Mouse (Mus musculus): ENCODE data around the gene Postn.
A peak's percentile ranks its signal among the peaks of the same experiment; 100 is the strongest.

Gene Postn

GRCm38 (mm10) chr3:54360897-54361296, at the start of gene Postn:
TSS of gene Postn (plus strand) at chr3:54361109.
- no peak for DNase-seq

DNA sequence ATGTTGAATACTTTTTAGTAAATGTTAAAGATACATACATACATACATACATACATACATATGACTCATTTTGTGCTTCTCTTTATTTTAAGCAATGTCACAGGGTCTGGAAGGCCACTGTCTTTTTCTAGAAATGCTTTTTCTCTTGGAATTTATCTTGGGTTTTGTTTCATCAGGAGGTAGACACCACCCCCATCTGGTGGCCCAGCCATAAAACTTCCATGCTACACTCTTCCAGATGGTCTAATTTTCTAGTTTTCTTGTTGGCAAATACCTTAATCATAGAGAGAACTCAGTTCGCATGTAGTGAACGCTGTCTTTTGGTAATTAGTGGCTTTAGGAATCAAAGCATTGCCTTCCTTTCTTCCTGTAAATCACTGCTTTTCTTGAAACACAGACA, 46.9 kb upstream of the Postn start:
- DNase-seq = no peak

DNA sequence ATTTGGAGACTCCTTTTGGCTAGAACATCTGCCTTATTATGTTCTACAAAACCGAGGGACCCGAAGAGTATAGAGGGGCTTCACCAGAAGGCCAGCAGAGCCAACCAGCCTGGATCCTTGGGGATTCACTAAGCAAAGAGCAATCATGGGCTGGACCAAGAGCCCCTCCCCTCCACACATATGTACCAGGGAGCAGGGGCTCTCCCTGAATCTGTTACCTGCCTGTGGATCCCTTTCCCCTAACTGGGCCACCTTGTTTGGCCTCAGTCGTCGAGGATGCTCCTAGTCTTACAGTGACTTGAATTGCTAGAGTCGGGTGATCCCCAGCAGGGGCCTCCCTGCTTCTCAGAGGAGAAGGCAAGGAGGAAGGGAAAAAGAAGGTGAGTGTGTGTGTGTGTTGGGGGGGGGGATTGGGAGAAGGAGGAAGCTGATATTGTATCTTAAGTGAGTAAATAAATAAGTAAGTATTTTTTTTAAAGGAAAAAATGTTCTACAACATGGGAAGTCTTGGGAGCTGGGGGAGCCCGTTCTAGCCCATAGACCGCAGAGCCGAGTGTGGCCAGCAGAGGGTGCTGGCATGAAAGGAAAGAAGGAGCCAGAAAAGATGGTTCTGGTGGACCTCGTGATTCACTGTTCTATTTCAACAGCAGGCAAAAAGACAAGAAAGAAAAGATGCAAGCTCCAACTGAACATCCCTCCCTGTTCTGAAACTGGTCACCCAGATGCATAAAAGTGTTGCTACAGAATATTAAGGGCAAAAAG, 7.8 kb upstream of the Postn start:
- DNase-seq = peak; percentile 64

DNA sequence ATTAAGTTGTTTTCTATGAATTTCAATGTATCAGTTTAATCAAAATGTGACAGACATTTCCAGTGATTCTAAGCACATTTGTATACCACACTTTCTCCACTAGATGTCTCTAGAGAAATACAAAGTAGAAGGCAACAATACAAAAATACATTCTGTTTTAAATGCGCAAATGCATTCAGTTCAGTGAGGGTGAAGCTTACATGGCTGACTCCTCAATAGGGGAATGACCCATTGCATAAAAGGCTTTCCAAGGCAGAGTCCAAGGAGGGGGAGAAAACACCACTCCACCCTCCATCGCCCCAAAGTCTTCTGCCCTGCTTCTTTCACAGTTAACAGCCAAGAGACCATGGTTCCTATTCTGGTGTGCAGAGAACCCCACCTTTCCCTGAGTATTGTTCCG, 3.3 kb upstream of the Postn start:
- DNase-seq = peak; percentile 48

DNA sequence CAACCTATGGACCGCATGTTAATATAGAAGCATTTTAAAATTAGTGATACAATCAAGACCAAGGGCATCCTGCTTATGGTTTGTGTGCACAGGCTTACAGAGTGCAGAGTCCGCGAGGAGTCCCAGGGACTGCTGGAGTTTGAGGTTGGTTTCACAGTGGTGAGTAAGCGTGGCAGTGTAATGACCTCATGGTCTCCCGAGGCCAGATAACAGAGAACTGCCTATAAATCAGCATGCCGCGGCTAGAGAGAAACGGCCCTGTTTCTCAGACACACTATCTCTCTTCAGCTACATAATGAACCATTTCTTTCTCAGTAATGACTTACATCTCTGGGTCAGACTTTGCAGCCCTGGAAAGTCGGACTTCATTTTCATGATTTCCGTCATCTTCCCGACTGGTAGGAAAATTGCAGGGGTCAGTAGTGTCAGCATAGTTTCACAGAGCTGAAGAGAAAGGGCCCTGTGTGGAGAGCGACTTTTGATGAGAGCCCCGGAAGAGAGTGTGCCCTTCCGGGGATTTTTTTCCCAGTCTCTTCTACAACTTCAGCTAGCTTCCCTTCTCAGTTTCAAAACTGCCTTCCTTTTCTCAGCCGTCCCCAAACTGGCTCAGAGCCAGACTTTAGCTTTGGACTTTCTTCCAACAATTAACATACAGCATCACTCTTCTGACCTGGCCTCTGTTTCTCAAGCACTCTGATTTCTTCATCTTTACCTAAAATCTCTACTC, 2.3 kb upstream of the Postn start:
- peak; percentile 27 for DNase-seq

DNA sequence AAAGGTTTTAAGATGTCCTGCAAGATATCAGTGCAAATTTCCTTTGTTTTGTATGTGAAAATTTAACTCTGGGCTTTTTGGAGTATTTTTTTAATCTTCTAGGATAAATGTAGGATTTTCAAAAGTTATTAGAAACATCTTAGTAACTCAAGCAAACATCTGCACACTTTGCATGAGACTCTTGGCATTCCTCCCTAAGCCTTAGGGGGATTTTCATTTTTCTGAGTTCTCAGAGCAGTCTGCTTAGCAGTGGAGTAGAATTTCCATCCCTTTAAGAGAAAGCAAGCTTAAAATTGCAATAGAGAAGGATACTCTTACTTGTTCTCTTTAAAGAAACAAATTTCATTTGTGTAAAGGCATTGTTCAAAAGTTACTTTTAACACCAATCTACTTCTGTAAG, 747 bp downstream of the Postn start:
- no peak for DNase-seq

GRCm38 (mm10) chr3:54371015-54371414, 10.1 kb downstream of the Postn start:
- no peak for DNase-seq

DNA sequence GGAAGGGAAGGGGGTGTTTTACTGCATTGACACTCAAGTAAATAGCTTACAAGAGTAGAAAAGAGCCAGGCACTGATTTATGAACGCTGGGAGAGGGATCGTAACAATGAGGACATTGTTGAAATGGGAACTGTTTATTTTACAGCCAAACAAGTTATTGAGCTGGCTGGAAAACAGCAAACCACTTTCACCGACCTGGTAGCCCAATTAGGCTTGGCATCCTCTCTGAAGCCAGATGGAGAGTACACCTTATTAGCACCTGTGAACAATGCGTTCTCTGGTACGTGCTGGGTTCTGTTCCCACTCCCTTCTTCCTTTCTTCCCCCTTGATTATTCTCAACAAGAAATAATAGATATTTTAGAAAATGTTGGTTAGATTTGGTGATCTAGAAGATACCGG, 11.7 kb downstream of the Postn start:
- DNase-seq = no peak

DNA sequence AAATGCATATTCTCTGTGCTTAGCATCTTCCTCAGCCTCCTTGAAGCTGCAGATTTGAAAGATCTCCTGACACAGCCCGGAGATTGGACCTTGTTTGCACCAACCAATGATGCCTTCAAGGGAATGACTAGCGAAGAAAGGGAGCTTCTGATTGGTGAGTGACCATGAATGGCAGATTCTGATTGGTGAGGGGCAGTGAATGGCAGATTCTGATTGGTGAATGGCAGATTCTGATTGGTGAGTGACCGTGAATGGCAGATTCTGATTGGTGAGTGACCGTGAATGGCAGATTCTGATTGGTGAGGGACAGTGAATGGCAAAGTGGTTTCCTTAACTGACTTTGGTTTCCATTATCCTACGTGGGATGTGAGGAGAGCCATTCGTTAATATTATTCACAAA, 15.1 kb downstream of the Postn start:
- no peak for DNase-seq

GRCm38 (mm10) chr3:54377647-54378046, 16.7 kb downstream of the Postn start:
- DNase-seq = peak; percentile 44

DNA sequence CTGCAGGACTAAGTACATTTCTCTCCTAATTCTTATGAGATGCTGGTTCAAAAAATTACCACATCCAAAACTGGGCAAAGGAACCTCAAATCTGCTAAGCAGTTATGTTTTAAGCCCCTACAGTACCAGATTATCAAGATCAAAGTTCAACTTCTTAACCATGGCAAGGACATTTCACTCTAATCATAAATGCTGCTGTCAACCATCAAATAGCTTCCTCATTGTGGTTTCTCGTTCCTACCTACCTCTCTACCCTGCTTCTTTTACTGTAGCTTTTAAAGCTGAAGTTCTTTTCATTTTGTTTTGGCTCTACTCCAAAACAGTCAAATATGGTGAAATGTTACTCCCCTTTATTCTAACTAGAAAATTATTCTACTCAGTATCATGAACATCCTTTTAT, 17.2 kb downstream of the Postn start:
- no peak for DNase-seq

- peak; percentile 21 for DNase-seq
Observed at GRCm38 (mm10) chr3:54379981-54380380, 19.1 kb downstream of the Postn start.

GRCm38 (mm10) chr3:54399321-54399720, 38.4 kb downstream of the Postn start:
- DNase-seq = no peak

DNA sequence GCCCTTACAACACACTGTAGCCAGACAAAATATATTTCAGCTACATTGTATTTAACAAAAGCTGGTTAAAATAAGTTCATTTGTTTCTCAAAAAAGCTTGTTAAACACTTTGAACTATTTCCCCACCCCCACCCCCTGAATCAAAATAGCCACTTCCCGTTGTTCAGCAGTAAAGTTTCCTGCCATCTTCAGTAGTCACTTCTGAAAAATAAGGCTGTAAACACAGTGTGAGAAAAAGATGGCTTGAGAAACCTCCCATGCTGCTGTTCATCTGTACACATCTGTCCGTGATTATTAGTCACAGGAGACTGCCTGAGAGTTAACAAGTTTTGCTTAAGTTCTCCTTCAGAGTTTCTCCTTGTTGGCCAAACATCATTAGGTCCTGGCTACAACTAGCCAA, 39.0 kb downstream of the Postn start:
- no peak for DNase-seq

- DNase-seq = no peak
Observed at GRCm38 (mm10) chr3:54400617-54401016, 39.7 kb downstream of the Postn start.

GRCm38 (mm10) chr3:54401706-54402105, 40.8 kb downstream of the Postn start:
- no peak for DNase-seq

GRCm38 (mm10) chr3:54403791-54404190, 42.9 kb downstream of the Postn start:
- DNase-seq = no peak

DNA sequence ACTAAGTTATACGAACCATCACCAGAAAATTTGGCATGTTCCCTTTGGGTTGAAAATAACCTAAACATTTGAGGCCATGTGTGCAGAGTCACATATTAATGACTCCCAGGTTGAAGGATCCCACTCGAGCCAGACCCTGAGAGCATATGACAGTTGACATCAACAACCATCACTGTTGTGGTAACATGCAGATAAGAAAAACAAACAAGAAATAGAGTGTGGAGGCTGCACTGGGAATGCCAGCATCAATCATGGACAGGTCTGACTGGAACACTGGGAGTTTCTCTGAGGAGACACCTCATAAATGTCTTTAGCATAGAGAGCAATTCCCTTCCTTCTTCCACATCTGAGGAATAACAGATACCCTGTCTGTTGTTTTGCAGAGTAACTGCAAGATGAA, 45.7 kb downstream of the Postn start:
- DNase-seq = no peak

GRCm38 (mm10) chr3:54411052-54411451, 50.1 kb downstream of the Postn start:
- no peak for DNase-seq

DNA sequence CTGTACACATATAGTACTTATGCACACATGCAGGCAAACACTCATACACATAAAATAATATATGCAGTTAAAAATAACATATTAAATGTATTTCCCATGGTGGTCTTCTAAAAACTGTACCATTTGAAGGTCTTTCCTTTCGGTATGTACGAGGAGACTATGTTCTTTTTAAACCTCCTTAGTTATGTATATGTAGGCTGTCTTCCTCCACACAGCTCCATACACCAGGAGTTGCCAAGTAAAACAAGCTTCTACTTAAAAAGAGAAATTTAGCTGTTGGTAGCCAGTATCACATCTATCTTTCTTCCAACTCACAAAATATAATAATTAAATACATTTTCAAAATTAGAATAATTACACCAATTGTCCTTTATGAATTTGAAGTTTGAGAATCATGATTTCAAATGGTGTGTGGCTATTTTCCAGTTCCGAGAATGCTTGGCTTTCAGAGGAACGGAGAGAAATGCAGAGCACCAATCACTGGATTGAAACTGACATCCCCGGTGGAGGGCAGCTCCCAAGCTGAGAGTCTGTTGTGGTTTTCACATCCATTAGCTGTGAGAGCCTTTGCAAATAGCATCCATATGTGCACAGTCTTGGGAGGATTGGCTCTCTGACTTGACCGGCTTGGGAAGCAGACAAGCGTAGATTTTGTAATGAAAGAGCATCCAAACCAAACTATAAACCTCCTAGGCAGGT, 52.1 kb downstream of the Postn start:
- peak; percentile 24 for DNase-seq

DNA sequence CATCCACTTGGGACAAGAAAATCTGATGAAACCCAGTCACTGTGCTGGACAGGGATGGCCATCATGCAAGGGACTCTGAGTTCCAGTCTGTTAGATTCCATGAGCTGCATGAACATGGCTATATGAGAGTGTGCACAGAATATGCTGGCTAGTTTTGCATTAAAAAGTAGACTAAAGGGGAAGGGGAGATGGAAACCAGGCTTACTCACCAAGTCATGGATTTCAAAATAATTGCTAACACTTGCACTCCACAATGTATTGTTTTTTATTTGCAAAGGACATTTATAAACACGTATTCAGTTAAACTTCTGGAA, 52.6 kb downstream of the Postn start:
- DNase-seq = no peak

DNA sequence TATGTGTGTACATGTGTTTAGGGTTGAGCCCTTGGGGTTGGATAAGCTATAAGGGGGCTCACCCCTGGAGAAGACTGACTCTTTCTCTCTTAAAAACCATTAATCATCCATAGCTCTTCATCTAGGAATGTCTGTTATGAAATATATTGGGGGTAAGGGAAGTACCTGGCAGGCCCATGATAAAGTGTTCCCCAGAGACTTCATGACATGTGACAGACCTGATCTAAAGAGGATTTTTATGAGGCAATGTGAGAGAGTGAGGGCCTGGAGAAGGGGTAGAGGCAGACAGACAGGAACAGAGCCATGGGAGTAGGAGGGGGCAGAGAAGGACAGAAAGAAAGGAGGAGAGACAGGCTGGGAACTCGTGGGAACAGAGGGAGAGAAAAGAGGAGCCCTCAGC, 53.5 kb downstream of the Postn start:
- no peak for DNase-seq

- no peak for DNase-seq
Observed at GRCm38 (mm10) chr3:54417833-54418386, 57.0 kb downstream of the Postn start.
